Mouse (Mus musculus): ENCODE results near the gene Pip4k2a.

The Pip4k2a gene

GRCm38 (mm10) chr2:18998054-18998478, at the start of gene Pip4k2a, which contains the start of gene 4930426L09Rik:
Gene Pip4k2a, minus strand, starts transcription at chr2:18998126.
Gene 4930426L09Rik, plus strand, starts transcription at chr2:18998343.
- peak; percentile 96 for DNase-seq

- DNase-seq: no peak
Measured at GRCm38 (mm10) chr2:19037907-19038570, 40.1 kb upstream of the Pip4k2a start.

- no peak for DNase-seq
Measured at GRCm38 (mm10) chr2:19037430-19037829, 39.5 kb upstream of the Pip4k2a start.

DNA sequence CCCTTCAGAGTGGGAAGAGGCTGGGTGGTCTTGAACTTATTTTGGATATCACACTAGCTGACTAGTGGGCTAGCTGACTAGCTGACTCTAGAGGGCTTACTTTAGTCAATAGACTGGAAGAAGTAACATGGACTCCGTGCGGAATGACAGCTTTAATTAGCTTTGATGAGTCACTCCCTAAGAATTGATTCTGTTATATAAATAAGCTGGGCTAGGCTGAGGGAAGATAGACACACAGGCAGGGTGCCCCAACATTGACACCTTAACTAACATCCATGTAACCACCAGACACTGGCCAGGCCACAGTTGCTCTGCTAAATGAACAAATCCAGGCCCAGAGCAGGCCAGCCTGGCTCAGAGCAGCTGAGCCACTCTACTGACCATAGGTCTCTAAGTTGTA, 26.9 kb upstream of the Pip4k2a start:
- DNase-seq: no peak

GRCm38 (mm10) chr2:19018034-19018433, 20.1 kb upstream of the Pip4k2a start:
- no peak for DNase-seq

DNA sequence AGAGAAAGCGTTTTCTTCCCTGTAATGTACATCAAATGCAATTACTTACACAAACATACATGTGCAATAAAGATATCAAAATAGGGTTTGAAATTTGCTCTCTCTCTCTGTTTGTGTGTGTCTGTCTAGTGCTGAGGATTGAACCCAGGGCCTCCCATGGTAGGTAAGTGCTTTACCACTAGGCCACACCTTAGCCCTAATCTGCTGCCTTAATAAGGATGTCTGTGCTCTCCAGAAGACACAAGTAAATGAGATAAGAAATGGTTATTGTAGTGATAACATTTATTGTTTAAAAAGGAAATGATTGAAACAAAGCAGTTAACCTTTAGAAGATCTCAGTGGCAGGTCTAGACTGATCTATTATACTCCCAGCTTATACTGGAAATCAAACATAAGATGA, 18.9 kb upstream of the Pip4k2a start:
- DNase-seq: no peak

GRCm38 (mm10) chr2:19016348-19016747, 18.4 kb upstream of the Pip4k2a start:
- no peak for DNase-seq

GRCm38 (mm10) chr2:19011443-19011842, 13.5 kb upstream of the Pip4k2a start:
- DNase-seq: peak; percentile 77

DNA sequence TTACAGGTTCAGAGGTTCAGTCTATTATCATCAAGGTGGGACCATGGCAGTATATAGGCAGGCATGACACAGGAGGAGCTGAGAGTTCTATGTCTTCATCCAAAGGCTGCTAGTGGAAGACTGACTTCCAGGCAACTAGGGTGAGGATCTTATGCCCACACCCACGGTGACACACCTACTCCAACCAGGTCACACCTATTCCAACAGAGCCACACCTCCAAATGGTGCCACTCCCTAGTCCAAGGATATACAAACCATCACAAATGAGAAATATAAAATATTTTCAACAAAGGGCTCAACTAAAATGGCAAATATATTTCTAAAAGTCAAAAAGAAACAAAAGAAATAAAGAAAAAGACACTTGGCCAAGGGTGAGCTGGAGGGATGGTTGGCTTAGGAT, 12.6 kb upstream of the Pip4k2a start:
- DNase-seq: peak; percentile 69

DNA sequence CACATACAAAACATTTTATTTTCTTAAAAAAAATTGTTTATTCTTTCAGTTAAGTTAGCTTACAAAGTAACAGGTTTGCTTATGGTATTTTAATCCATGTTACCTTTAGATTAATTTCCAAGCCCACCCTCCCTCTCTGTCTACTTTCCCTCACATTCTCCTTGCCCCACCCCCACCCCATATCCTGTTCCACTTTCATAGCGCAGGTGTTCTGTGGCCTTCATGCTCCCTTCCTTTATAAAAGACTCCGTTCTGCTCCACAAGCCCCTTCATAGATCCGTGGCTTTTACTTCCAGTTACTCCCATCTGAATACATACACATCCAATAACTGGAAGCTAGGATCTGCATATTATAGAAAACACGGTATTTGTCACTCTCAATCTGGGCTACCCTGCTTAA, 9.7 kb upstream of the Pip4k2a start:
- DNase-seq: no peak

DNA sequence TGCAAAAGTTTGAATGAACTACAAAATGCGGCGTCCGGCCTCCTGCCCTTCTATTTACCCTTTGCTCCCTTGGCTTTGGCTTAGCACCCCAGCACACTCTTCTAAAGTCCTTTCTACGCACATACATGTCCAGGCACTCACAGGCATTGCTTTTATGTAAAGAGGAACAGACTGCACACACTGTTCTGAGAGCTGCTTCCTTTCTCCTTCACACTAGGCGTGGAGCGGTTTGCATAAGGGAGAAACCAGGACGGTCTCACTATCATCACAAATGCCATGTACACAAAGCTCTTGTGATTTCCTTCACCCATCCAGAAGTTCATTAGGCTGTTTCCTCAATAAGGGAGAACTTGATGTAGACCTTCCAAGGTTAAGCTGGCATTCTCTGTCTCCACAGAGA, 8.2 kb upstream of the Pip4k2a start:
- no peak for DNase-seq

DNA sequence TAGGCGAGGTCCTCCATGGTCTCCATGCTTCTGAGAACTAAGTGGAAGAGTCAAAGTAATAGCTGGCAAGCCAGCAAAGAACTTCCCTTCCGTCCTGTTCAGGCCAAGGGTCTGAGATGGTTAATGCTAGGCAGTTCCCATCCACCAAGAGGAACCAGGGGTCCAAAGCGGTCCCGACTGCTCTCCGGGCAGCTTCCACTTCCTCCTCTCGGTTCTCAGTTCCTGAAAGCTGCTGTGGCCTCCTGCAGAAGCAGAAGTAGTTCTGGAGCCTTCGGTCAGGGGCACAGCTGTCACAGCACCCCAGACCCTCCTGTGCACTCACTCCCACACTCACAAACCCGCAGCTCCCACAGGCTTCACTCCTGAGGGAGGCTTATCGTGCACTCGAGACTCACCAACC, 6.9 kb upstream of the Pip4k2a start:
- DNase-seq: peak; percentile 44

GRCm38 (mm10) chr2:18999395-18999794, 1.5 kb upstream of the Pip4k2a start:
- no peak for DNase-seq

DNA sequence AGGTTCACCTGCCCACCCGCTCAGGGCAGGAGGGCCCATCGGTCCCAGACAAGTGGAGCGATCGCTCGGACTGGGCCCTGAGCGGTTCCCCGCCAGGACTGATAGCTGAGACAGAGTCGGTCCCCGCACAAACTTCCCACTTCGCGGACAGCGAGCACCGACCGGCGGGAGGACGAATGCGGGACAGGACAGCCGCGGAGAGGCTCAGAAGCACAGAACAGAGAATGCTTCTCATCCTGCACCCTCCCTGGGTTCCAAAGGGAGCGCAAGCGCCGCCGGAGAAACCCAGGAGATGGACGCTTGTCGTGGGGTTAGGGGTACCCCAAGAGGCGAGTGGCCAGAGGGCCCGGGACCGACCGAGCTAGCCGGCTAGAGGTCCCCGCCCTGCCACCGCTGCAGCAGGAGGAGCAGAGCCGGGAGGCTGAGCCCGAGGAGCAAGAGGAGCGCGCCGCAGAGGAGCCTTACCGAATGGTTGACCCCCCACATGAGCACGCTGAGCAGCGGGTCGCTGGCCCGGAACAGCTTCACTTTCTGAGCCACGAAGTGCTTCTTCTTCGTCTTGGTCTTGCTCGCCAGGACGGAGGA, 447 bp downstream of the Pip4k2a start:
- DNase-seq: peak; percentile 79

DNA sequence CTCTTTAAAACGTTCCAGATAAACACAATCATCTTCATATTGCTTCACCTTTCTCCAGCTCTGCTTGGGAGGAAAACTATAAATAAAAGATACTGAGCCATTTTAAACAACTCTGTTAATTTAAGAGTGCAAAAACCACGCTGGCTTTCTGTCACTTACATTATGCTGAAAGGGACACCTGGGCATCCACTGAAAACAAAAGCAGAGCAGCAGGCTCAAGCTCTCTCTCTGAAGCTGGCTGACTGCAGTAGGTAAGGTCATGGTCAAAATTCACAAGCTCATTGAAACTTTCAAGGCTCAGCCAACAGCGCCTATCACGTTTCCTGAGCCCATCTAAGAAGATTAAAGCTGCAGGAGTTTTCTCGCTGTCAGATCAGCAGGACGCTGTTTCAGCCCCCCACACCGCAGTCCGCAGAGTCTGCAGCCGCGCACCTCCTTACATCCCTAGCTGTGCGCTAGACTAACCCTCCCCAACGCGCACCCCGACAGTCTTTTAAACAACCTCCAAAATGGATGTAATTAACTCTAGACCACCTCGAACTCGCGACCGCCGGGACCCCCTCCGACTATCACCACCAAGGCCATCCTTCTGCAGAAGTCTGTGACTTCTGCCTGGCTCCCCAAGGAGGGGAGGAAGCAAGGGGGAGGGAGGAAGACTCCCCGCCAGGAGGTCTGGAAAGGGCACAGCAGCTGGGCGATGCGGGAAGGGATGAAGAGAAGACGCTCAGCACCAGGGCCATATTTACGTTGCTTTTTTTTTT, 1.3 kb downstream of the Pip4k2a start:
- DNase-seq: peak; percentile 62

- peak; percentile 74 for DNase-seq
Measured at GRCm38 (mm10) chr2:18992512-18993510, 5.1 kb downstream of the Pip4k2a start.

DNA sequence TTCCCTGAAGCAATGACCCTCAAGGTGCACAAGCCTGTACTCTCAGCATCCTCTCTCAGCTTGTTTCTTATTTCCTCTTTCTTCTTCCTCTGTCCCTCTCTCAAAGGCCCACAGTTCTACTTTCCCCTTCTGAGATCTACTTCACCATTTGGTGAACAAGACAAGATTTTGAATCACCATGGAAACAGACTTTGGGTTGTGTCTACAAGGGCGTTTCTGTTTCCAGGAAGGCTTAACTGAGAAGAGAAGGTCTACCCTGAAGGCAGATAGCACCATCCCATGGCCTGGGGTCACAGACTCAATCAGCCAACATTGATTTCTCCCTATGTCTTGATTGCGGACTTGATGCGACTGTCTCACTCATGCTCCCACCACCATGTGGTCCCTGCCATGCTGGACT, 9.0 kb downstream of the Pip4k2a start:
- no peak for DNase-seq

- no peak for DNase-seq
Measured at GRCm38 (mm10) chr2:18985506-18985905, 12.4 kb downstream of the Pip4k2a start.

DNA sequence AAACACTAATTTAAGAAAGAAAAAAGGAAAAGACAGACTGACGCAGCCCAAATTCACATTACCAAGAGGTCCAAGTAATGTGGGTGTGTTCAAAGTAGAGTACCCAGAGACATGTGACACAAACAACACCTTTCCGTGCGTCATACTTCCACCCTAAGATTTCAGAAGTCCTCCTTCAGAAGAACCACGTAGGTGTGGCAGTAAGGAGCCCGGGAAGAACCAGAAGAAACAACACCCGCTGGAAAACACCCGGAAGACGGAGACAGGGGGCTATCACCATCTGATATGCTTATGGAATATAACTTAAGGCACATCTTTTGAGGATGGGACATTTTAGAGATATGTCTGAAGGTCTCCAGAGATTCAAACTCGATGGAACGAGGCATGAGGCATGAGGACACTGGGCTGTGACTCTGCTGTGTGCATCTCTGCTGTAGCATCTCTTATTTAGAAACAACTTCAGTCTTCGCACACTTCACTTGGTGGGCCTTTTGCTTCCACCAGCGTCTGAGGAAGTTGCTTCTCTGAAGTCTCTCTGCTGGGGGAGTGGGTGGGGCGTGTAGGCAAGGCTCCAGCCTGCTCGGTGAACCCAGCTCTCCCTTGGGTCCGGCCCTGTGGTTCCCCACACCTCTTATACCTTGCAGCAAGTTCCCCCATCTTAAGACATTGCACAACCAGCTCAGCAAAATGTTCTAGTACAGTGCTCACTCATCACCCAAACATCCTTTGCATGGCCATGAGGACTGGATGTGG, 13.7 kb downstream of the Pip4k2a start:
- peak; percentile 37 for DNase-seq

DNA sequence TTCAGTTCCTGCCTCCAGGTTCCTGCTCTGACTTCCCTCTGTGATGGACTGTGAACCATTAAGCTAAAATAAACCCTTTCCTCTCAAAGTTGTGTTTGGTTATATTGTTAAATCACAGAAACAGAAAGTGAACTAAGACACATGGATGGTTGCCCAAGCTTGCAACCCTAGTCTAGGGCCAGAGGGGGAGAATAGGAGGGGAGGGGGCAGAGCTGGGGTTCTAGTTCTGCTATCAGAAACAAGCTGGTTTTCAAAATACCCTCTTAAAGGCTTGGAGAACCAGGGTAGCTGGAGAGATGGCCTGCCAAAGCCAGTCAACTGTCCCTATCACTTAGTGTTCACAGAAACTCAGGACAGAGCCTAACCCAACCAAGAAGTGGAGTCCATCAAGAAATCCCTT, 14.4 kb downstream of the Pip4k2a start:
- no peak for DNase-seq

GRCm38 (mm10) chr2:18982581-18982980, 15.3 kb downstream of the Pip4k2a start:
- DNase-seq: no peak

GRCm38 (mm10) chr2:18979675-18980074, 18.3 kb downstream of the Pip4k2a start:
- DNase-seq: no peak

Measured in liver (tissue).